Mouse (Mus musculus) erythroid progenitor cell, adult 5-6 weeks (primary cell): ENCODE data around the gene Spa17. TPM values are rescaled to one million over a fixed set of nuclear protein-coding genes. Genes with fewer than 3 reads are reported as not detected.

Experiments
- ATAC-seq: replicated peaks from 2 replicates; pipeline ENCODE4 v1.8.0; 2016; ENCODE audit warnings: moderate number of reproducible peaks, mild to moderate bottlenecking, moderate TSS enrichment, inconsistent platforms; ENCODE audit not compliant: poor library complexity, low FRiP score, severe bottlenecking
- total RNA-seq, 2 experiments: library from RNA; stranded (forward) in 1 of 2; stranded (reverse) in 1 of 2; fragments of 150-400 nt in 1 of 2; fragments of 186-747, 209-891 nt in 1 of 2; gene quantifications; 2 replicates each; pipeline versions ENCODE4 v1.2.3 to v1.2.4; 2015 to 2017; ENCODE audit warnings: low replicate concordance in 2 of 2

The Spa17 gene
- total RNA-seq, 2 experiments from 2014 or later: not detected

DNA sequence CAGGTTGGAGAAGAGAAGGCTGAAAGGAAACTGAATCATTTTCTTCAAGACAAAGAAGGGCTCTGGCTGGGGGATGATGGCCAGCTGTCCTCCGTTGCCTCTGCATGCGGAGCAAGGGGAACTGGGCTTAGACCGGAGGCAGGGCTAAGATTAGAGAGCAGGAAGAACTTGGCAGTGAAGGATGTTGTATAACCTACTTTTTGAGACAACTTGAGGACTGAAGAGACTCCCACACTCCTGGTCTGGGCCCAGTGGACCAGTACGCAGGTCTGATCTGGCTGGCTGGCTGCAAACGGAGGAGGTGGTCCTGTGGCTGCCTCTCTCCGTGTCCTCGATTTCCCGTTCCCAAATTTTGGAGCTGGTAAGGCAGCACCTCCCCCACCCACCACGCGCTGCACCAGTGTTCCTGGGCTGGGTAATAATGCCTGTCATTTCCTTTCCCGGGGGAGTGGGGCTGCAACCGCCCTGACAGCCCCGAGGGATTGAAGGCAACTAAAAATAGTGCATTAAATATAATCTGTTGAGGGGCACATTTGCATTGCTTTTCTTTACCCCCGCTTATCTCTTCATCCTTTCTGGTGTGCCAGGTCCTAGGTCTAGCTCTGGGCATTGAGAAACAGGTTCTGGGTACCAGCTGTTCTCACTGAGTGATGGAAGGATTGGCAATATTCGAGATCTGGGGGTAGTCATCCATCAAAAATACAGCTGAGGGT lies 45.5 kb downstream of the Spa17 start:
- ATAC-seq: no peak; the same call in 1 of the 2 replicates

DNA sequence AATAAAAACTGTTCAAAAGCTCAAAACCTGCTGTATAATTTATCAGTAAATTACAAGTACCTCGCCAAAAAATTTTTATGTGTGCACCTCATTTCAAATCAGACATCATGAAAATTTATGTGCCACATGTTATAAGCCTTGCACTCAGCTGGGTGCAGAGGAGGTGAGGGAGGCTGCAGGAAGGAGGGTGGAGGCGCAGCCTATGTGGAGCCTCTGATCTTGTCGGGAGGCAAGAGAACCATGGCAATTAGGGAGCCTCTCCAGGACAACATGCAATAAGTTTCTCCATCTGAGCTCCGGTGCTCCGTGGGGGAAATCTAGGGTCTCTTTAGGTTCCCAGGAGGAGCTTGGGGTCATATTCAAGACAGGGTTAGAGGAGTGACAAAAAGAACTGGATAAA lies 46.1 kb downstream of the Spa17 start:
- ATAC-seq: no peak

DNA sequence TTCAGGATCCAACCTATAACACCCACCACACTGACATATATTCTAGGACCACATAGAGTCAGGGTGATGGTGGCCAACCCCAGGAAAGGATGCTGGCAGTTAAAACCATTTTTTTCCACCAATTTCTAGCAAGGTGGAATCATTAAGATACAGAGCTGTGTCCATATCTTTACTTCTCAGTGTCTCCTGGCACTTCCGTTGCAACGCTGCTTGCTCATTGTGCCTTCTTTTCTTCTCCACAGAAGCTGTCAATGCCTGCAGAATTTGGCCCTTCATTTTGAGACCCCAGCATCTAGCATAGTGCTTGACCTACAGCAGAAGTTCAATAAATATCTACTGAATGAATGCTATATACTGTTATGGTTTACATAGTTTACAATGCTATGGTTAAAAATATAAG lies 46.5 kb downstream of the Spa17 start:
- ATAC-seq: no peak

DNA sequence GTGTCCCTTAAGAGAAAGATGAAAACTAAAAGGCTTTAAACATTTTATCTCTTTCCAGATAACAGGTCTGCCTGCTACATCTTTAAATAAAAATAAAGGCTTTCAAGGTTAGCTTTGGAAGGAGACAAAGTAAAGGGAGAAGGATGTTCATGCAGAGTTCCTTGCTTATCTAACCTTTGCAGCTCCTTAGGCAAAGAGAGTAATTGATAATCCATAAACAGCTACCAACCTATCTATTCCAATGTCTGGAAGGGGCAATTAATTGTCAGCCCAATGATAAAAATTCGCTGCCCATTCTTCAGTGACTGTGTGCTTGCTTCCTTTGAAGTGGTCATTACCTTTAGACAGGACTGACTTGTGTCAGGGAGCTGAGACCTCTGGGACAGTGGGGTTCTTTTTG lies 49.7 kb downstream of the Spa17 start:
- no peak for ATAC-seq

DNA sequence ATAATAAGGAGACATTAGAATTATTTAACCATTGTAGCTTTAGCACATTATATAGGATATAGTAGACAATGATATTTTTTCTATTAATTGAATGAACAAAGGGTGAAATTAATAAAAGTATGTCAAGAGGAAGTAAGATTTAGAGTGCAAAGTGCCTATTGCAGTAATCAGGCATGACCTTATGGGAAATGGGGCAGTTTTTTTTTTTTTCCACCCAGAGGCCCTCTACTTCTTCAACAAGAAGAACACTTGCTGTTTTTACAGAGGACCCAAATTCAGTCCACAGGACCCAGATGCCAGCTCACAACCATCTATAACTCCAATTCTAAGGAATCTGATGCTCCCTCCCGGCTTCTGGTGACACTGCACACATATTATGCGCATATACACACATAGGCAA lies 52.9 kb downstream of the Spa17 start:
- no peak for ATAC-seq

DNA sequence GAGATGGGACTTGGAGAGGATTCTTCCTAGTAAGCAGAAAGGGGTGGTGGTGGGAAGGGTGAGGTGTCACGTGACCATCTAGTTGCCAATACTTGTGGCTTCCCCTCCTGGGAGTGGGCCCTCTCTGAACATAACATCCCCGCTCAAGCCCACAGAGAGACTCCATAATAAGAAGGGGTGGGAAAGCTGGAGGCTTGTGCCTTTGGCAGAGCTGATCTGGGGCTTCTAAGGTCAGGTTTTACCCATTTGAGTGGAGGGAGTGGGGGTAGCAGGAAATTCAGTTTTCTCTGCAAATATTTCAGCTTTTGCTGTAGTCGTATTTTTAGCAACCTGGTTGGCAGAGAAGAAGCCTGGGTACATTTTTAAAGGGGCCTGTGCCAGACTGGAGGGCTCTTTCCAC lies 57.2 kb downstream of the Spa17 start:
- ATAC-seq: no peak

DNA sequence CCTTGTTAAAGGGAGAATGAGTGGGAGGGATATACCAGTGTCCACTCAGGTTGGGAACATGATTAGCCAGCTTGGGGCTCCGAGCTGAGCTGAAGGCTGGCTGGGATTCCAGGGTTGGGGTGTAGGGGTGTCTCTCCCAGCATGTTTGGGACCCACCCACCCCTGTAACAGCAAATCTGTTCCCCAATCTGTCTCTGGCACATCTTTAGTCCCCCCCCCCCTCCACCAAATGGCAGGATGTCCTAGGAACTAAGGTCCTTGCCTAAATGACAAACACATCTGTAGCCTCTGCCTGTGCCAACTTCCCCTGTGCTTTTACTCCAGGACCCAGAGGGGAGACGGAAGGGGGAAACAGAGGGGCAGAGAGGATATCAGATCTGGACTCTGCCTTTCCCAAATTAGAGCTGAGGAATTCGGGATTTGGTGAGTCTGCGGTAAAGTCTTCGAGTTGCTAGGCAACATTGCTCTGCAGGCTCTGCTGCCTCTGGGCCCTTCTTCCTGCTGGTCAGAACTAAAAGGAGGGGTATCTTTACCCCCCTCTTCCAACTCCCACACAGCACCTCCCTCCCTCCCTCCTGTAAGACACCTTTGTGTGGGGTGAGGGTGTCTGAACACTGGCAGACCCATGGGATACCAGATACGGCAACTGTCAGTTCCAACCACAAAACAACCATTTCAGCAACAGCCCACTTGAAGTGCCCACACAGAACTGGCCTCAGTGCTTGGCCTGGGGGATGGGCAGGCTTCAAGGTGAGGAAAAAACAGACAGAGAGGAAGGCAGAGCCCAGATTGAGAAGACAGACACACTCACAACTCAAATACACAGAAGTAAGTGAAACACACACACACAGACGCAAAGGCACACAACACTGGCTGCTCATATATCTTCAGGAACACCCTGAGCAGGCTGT lies 58.4 kb downstream of the Spa17 start, which contains the start of gene Siae:
Gene Siae, plus strand, starts transcription at position 861 of the 911 bp plus-strand sequence.
- ATAC-seq: no peak

DNA sequence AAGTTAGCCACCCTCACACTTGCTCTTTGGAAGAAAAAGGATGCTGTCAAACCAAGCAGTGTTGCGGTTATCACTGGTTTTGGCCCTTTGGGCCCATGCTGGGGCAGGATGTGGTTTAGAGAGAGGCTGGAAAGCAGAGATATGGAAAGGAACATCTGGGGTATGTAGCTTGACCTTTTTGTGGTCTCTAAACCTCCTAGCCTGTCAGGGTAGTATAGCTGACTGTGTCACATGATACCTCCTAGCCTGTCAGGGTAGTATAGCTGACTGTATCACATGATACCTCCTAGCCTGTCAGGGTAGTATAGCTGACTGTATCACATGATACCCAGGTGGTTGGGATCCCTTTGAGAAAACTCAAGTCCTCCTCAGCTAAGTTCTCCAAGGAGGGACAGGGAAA lies 59.2 kb downstream of the Spa17 start:
- ATAC-seq: no peak

Other genes starting within 250 kb of the Spa17 start
- not detected in 2 replicates for gene Hepacam, start 246.4 kb downstream of the Spa17 start, total RNA-seq (2015; ENCODE audit: low replicate concordance)
- not detected in 2 replicates for gene Hepacam, start 246.4 kb downstream of the Spa17 start, total RNA-seq (2017; ENCODE audit: low replicate concordance)
- not detected in 2 replicates for gene Robo4, start 211.8 kb downstream of the Spa17 start, total RNA-seq (2015; ENCODE audit: low replicate concordance)
- gene Robo4, start 211.8 kb downstream of the Spa17 start, total RNA-seq (2017; ENCODE audit: low replicate concordance): not detected in 2 replicates
- not detected in 2 replicates for gene Robo3, start 180.5 kb downstream of the Spa17 start, total RNA-seq (2015; ENCODE audit: low replicate concordance)
- gene Robo3, start 180.5 kb downstream of the Spa17 start, total RNA-seq (2017; ENCODE audit: low replicate concordance): not detected in 2 replicates
- gene Msantd2, start 124.4 kb downstream of the Spa17 start, total RNA-seq (2015; ENCODE audit: low replicate concordance): 5.0 and 8.3 TPM in 2 replicates
- 0.91 and 1.0 TPM in 2 replicates for gene Msantd2, start 124.4 kb downstream of the Spa17 start, total RNA-seq (2017; ENCODE audit: low replicate concordance)
- gene Esam, start 85.6 kb downstream of the Spa17 start, total RNA-seq (2015; ENCODE audit: low replicate concordance): not detected in 2 replicates
- not detected in 2 replicates for gene Esam, start 85.6 kb downstream of the Spa17 start, total RNA-seq (2017; ENCODE audit: low replicate concordance)
- gene Vsig2, start 74.5 kb downstream of the Spa17 start, total RNA-seq (2015; ENCODE audit: low replicate concordance): not detected in 2 replicates
- not detected in 2 replicates for gene Vsig2, start 74.5 kb downstream of the Spa17 start, total RNA-seq (2017; ENCODE audit: low replicate concordance)
- 1.1 and 3.8 TPM in 2 replicates for gene Nrgn, start 60.8 kb downstream of the Spa17 start, total RNA-seq (2015; ENCODE audit: low replicate concordance)
- gene Nrgn, start 60.8 kb downstream of the Spa17 start, total RNA-seq (2017; ENCODE audit: low replicate concordance): 2.3 TPM in 1 of 2 replicates, not detected in the other
- gene Siae, start 58.0 kb downstream of the Spa17 start, total RNA-seq (2015; ENCODE audit: low replicate concordance): 2.2 and 2.5 TPM in 2 replicates
- 3.6 and 5.9 TPM in 2 replicates for gene Siae, start 58.0 kb downstream of the Spa17 start, total RNA-seq (2017; ENCODE audit: low replicate concordance)
- 16.9 and 30.6 TPM in 2 replicates for gene Tbrg1, start 43.6 kb upstream of the Spa17 start, total RNA-seq (2015; ENCODE audit: low replicate concordance)
- 19.5 and 25.8 TPM in 2 replicates for gene Tbrg1, start 43.6 kb upstream of the Spa17 start, total RNA-seq (2017; ENCODE audit: low replicate concordance)
- not detected in 2 replicates for gene Panx3, start 55.5 kb upstream of the Spa17 start, total RNA-seq (2015; ENCODE audit: low replicate concordance)
- not detected in 2 replicates for gene Panx3, start 55.5 kb upstream of the Spa17 start, total RNA-seq (2017; ENCODE audit: low replicate concordance)
- gene Olfr160, start 102.5 kb upstream of the Spa17 start, total RNA-seq (2015; ENCODE audit: low replicate concordance): not detected in 2 replicates
- not detected in 2 replicates for gene Olfr160, start 102.5 kb upstream of the Spa17 start, total RNA-seq (2017; ENCODE audit: low replicate concordance)
- gene Olfr874, start 131.4 kb upstream of the Spa17 start, total RNA-seq (2015; ENCODE audit: low replicate concordance): not detected in 2 replicates
- gene Olfr874, start 131.4 kb upstream of the Spa17 start, total RNA-seq (2017; ENCODE audit: low replicate concordance): not detected in 2 replicates
- gene Olfr875, start 158.1 kb upstream of the Spa17 start, total RNA-seq (2015; ENCODE audit: low replicate concordance): not detected in 2 replicates
- not detected in 2 replicates for gene Olfr875, start 158.1 kb upstream of the Spa17 start, total RNA-seq (2017; ENCODE audit: low replicate concordance)
- gene Olfr876, start 189.3 kb upstream of the Spa17 start, total RNA-seq (2015; ENCODE audit: low replicate concordance): not detected in 2 replicates
- gene Olfr876, start 189.3 kb upstream of the Spa17 start, total RNA-seq (2017; ENCODE audit: low replicate concordance): not detected in 2 replicates
- gene Olfr877, start 240.5 kb upstream of the Spa17 start, total RNA-seq (2015; ENCODE audit: low replicate concordance): not detected in 2 replicates
- gene Olfr877, start 240.5 kb upstream of the Spa17 start, total RNA-seq (2017; ENCODE audit: low replicate concordance): not detected in 2 replicates